Mouse (Mus musculus) monocyte, adult 2 months (primary cell): ENCODE results near the gene C77080.
"Not testable (repeated sequence)": the region's sequence is repeated elsewhere in the genome, so short reads cannot be mapped to it uniquely, and the experiment has no call there.

Experiments used
- DNase-seq, 2 experiments: peaks; one replicate each; pipeline ENCODE4 v3.0.0; 2022; ENCODE audit warnings: low spot score in 2 of 2, low read depth in 1 of 2

C77080 gene

GRCm38 (mm10) chr4:129220376-129221089 lies 40.7 kb downstream of the C77080 start:
- no peak for DNase-seq

GRCm38 (mm10) chr4:129219198-129219597 lies 42.0 kb downstream of the C77080 start:
- DNase-seq, result no peak

GRCm38 (mm10) chr4:129218569-129219175 lies 42.5 kb downstream of the C77080 start:
- DNase-seq, result no peak

GRCm38 (mm10) chr4:129212486-129212885 lies 48.7 kb downstream of the C77080 start:
- not testable (repeated sequence) for DNase-seq

GRCm38 (mm10) chr4:129211461-129211860 lies 49.7 kb downstream of the C77080 start:
- no peak for DNase-seq

GRCm38 (mm10) chr4:129209504-129209903 lies 51.7 kb downstream of the C77080 start:
- DNase-seq, result no peak

- no peak for DNase-seq
These were observed 54.4 kb downstream of the C77080 start for GRCm38 (mm10) chr4:129206792-129207191.

- no peak for DNase-seq
These were observed 56.5 kb downstream of the C77080 start for GRCm38 (mm10) chr4:129204655-129205054.

- no peak for DNase-seq
These were observed 63.7 kb downstream of the C77080 start for GRCm38 (mm10) chr4:129197514-129197913.

- DNase-seq, result no peak
These were observed 66.9 kb downstream of the C77080 start for GRCm38 (mm10) chr4:129194280-129194679.

- no peak for DNase-seq
These were observed 69.5 kb downstream of the C77080 start for GRCm38 (mm10) chr4:129191691-129192090.

GRCm38 (mm10) chr4:129190538-129190937 lies 70.7 kb downstream of the C77080 start:
- no peak for DNase-seq

GRCm38 (mm10) chr4:129189542-129190519 lies 71.4 kb downstream of the C77080 start, which contains the start of the genes S100pbp and Yars:
Gene S100pbp (minus strand): TSS chr4:129189727.
Gene Yars (plus strand): TSS chr4:129189760.
- DNase-seq, result peak; percentile 84 to 94

GRCm38 (mm10) chr4:129188803-129189541 lies 72.2 kb downstream of the C77080 start:
- peak in 1 of 2 experiments; percentile 28 for DNase-seq

- DNase-seq, result no peak
These were observed 73.1 kb downstream of the C77080 start for GRCm38 (mm10) chr4:129188041-129188659.

- DNase-seq, result no peak
These were observed 81.6 kb downstream of the C77080 start for GRCm38 (mm10) chr4:129179560-129179959.

- DNase-seq, result no peak
These were observed 88.7 kb downstream of the C77080 start for GRCm38 (mm10) chr4:129172529-129172928.
